Mouse (Mus musculus) embryonic facial prominence, embryonic 11.5 days (tissue): ENCODE measurements around the gene Rgl1. TPM values are rescaled to one million over a fixed set of nuclear protein-coding genes. Genes with fewer than 3 reads are reported as not detected.

Source experiments
- ATAC-seq: fragments of 200-750 bp; cut with Nextera tagmentation; replicated peaks from 2 replicates; pipeline ENCODE4 v1.8.0; 2017; ENCODE audit warnings: low read depth; ENCODE audit not compliant: insufficient number of reproducible peaks, low FRiP score, low TSS enrichment
- DNase-seq: peaks from one replicate; pipeline ENCODE4 v3.0.0-alpha.2; 2015; ENCODE audit warnings: low spot score
- H3K27ac ChIP-seq: fragments of 300-500 bp; sonication (generic); replicated peaks from 2 replicates; pipeline ENCODE4 v1.5.1; 2014; ENCODE audit warnings: mild to moderate bottlenecking, low read depth, low read length, control low read depth
- H3K27me3 ChIP-seq: fragments of 300-500 bp; sonication (generic); 2 replicates; pipeline ENCODE4 v1.6.1; 2014; ENCODE audit warnings: mild to moderate bottlenecking, low read length, moderate library complexity, mixed read lengths; ENCODE audit not compliant: control insufficient read depth, insufficient read depth
- H3K36me3 ChIP-seq: fragments of 300-500 bp; sonication (generic); replicated peaks from 2 replicates; pipeline ENCODE4 v1.6.1; 2014; ENCODE audit warnings: low read depth, mild to moderate bottlenecking, low read length, moderate library complexity, mixed read lengths; ENCODE audit not compliant: control insufficient read depth, insufficient read depth
- H3K4me1 ChIP-seq: fragments of 300-500 bp; sonication (generic); 2 replicates; pipeline ENCODE4 v1.6.1; 2014; ENCODE audit warnings: low read length, mixed read lengths; ENCODE audit not compliant: control insufficient read depth, insufficient read depth
- H3K4me2 ChIP-seq: fragments of 300-500 bp; sonication (generic); 2 replicates; pipeline ENCODE4 v1.6.1; 2014; ENCODE audit warnings: low read depth, mild to moderate bottlenecking, control low read depth, low read length, moderate library complexity
- H3K4me3 ChIP-seq: fragments of 300-500 bp; sonication (generic); 2 replicates; pipeline ENCODE4 v1.5.1; 2014; ENCODE audit warnings: low read depth, low read length, control low read depth
- H3K9ac ChIP-seq: fragments of 300-500 bp; sonication (generic); replicated peaks from 2 replicates; pipeline ENCODE4 v1.6.1; 2014; ENCODE audit warnings: mild to moderate bottlenecking, control low read depth, low read length
- H3K9me3 ChIP-seq: fragments of 300-500 bp; sonication (generic); replicated peaks from 2 replicates; pipeline ENCODE4 v1.6.1; 2016; ENCODE audit warnings: mild to moderate bottlenecking, low read length, inconsistent platforms, mixed read lengths; ENCODE audit not compliant: control insufficient read depth
- WGBS: fragments of 180-500 bp; shearing (Covaris S2); extraction: QIAGEN DNeasy Blood & Tissue Kit; methylation state at CpG from one replicate; pipeline ENCODE4 v1.1.7; 2014; 5-methylcytosine and 5-hydroxymethylcytosine counted together
- polyA plus RNA-seq: library from polyadenylated mRNA; unstranded; fragments of >200 nt; fragmentation: Nextera tagmentation; extraction: Ambion mirVana; gene quantifications from 2 replicates; pipeline ENCODE4 v1.2.1, GENCODE M21; 2014

Rgl1 gene
- polyA plus RNA-seq, 1 experiment from 2014 or later = 26.0 TPM

GRCm38 (mm10) chr1:152506175-152506574 lies 260.0 kb downstream of the Rgl1 start:
- H3K4me2 ChIP-seq = no peak overlapping the region
- no peaks in the 10 kb centered on the region for H3K36me3 ChIP-seq
- no peak overlapping the region for H3K27ac ChIP-seq
- no peaks in the 10 kb centered on the region for H3K27me3 ChIP-seq
- H3K4me3 ChIP-seq = no peak overlapping the region
- H3K4me1 ChIP-seq = no peaks in the 10 kb centered on the region
- no peak overlapping the region for H3K9ac ChIP-seq
- H3K9me3 ChIP-seq = no peaks in the 10 kb centered on the region
- no peak for DNase-seq
- no peak for ATAC-seq
- WGBS = 94% methylated on average over 5 of the region's 5 CpGs

DNA sequence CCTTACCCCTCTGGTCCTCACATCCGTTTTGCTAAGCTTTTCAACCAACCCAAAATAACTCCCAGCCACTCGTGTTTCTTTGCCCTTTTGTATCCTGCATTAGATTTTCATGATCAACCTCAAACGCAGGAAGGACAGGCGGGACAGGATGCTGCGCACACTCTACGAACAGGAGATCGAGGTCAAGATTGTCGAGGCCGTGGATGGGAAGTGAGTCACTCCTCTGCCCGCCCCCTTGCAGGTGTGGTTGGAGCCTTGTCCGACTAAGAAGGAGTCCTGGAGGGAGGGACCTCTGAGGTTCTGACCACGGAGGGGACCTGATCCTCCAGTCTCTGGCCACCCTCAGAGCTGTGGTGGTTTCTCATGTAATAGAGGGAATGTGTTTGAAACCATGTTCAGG lies 266.3 kb downstream of the Rgl1 start:
- Histone ChIP-seq H3K27ac (no peak overlapping the region), H3K4me2 (no peak overlapping the region), H3K27me3 (no peaks in the 10 kb centered on the region), H3K36me3 (no peaks in the 10 kb centered on the region), H3K4me1 (no peaks in the 10 kb centered on the region), H3K9me3 (no peaks in the 10 kb centered on the region), H3K4me3 (no peak overlapping the region), H3K9ac (no peak overlapping the region)
- ATAC-seq = no peak
- WGBS = 79% methylated on average over 12 of the region's 12 CpGs
- DNase-seq = no peak

- 28% methylated on average over 11 of the region's 11 CpGs for WGBS
- Histone ChIP-seq H3K27ac (peak overlapping the region; percentile 35; the same call in 1 of the 2 replicates), H3K9ac (peak overlapping the region; percentile 34), H3K4me2 (no peak overlapping the region), H3K27me3 (no peaks in the 10 kb centered on the region), H3K4me1 (no peaks in the 10 kb centered on the region), H3K36me3 (no peaks in the 10 kb centered on the region), H3K4me3 (no peak overlapping the region), H3K9me3 (no peaks in the 10 kb centered on the region)
- DNase-seq (peak; percentile 18), ATAC-seq (no peak)
Measured at GRCm38 (mm10) chr1:152497581-152497980, 268.6 kb downstream of the Rgl1 start.

DNA sequence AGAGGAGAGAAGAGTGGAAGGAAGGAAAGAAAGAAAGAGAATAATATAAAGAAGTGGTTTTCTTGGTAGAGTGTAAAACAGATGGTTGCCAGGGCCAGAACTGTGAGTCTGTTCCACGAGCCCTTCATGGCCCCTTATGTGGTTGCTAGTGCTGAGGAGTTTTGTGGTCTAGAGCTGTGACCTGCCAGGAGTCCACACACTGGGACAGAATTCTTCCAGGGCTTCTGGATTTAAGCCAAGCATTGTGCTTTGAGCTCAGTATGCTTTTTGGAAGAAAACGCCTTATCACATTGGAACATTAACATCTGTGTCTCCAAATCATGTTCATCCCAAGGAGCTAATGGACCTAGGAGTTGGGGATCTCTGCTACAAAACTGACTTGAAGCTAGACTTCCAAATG lies 269.3 kb downstream of the Rgl1 start:
- Histone ChIP-seq H3K27ac (no peak overlapping the region), H3K27me3 (no peaks in the 10 kb centered on the region), H3K36me3 (no peaks in the 10 kb centered on the region), H3K4me2 (no peak overlapping the region), H3K4me3 (no peak overlapping the region), H3K9me3 (no peaks in the 10 kb centered on the region), H3K9ac (no peak overlapping the region), H3K4me1 (no peaks in the 10 kb centered on the region)
- WGBS = 77% methylated on average over 2 of the region's 2 CpGs
- ATAC-seq (no peak), DNase-seq (no peak)

DNA sequence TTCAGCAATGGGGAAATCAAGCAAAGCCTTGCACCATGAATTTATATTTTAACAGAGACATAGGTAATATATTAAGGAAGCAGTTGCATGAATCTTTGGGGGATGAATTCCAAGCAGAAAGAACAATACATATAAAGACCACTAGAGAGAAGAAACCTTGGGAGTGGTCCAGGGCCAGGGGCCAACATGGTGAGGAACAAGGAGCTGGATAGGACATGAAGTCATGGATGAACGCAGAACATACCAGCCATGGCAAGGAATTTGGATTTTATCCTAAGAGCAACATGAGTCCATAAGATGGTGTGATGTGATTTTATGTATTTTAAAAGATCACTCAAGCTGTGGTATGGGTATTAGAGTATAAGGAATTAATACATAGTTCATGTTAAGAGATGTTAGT lies 273.9 kb downstream of the Rgl1 start:
- DNase-seq (no peak), ATAC-seq (no peak)
- Histone ChIP-seq H3K36me3 (no peaks in the 10 kb centered on the region), H3K9ac (no peak overlapping the region), H3K9me3 (no peaks in the 10 kb centered on the region), H3K4me2 (no peak overlapping the region), H3K27me3 (no peaks in the 10 kb centered on the region), H3K4me1 (no peaks in the 10 kb centered on the region), H3K27ac (no peak overlapping the region), H3K4me3 (no peak overlapping the region)
- 97% methylated on average over 1 of the region's 1 CpGs for WGBS

DNA sequence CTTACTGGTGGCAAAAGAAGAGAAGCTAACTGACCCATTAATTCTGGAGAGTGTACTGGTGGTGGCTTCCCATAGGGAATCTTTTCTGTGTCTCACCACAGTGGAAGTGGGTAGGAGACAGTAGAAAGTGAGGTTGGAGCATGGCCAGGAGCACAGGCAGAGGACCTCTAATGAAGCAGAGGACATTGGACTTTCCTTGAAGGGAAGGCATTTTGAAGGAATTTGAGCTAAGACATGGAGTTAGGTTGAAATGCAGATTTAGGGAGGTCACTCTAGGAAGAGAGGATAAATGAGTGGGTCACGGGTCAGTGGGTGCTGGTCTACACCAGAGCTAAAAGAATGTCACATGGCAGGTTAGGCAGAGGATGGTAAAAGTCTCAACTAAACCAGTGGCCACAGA lies 275.3 kb downstream of the Rgl1 start:
- H3K4me3 ChIP-seq = no peak overlapping the region
- WGBS = 82% methylated on average over 1 of the region's 1 CpGs
- no peak overlapping the region for H3K4me2 ChIP-seq
- no peaks in the 10 kb centered on the region for H3K9me3 ChIP-seq
- DNase-seq (no peak), ATAC-seq (no peak)
- no peaks in the 10 kb centered on the region for H3K27me3 ChIP-seq
- no peak overlapping the region for H3K9ac ChIP-seq
- no peak overlapping the region for H3K27ac ChIP-seq
- H3K36me3 ChIP-seq = no peaks in the 10 kb centered on the region
- H3K4me1 ChIP-seq = no peaks in the 10 kb centered on the region

DNA sequence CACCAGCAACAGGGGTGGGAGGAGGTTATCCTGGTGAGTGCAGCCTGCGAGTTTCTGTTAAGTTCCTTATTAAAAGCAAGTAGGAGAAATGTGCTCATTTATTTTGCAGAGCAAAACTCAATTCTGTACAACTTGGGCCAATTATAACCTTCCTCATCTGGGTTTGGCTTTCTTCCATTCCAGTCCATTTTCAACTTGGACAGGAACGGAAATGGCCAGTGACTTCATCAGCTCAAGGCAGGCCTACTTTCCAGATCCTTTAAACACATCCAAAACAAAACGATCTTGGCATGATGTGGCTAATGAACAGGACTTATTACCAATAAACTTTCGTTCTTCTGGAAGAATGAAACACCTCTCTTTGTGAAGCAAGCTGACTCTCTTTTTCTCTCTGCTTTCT lies 290.0 kb downstream of the Rgl1 start:
- no peak overlapping the region for H3K9ac ChIP-seq
- no peaks in the 10 kb centered on the region for H3K4me1 ChIP-seq
- H3K27me3 ChIP-seq = no peaks in the 10 kb centered on the region; the same call in 1 of the 2 replicates
- DNase-seq = no peak
- 86% methylated on average over 4 of the region's 4 CpGs for WGBS
- no peak overlapping the region for H3K27ac ChIP-seq
- no peak overlapping the region for H3K4me2 ChIP-seq
- H3K36me3 ChIP-seq = no peaks in the 10 kb centered on the region; the same call in 1 of the 2 replicates
- ATAC-seq = no peak
- H3K9me3 ChIP-seq = no peaks in the 10 kb centered on the region
- H3K4me3 ChIP-seq = no peak overlapping the region

DNA sequence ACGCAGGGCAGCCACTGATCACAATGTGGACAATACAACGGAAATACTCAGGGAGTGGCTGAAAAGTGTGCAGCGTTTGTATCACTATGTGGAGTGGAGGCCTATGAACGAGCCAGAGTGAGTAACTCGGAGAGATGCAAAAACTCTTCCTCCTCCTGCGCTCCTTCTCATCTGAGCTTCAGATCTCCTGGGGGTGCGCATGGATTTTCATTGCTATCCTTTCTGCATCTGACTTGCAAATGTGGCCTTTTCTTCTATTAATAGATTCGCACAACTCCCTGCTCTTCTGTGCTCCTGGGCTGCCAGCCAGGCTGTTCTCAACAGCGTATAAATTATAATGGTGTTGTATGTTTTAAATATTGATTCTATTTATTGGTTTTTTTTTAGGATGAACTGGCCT lies 297.7 kb downstream of the Rgl1 start:
- Histone ChIP-seq H3K4me3 (no peak overlapping the region), H3K27ac (no peak overlapping the region), H3K27me3 (no peaks in the 10 kb centered on the region), H3K4me2 (no peak overlapping the region), H3K9me3 (no peaks in the 10 kb centered on the region), H3K36me3 (no peaks in the 10 kb centered on the region), H3K9ac (no peak overlapping the region), H3K4me1 (no peaks in the 10 kb centered on the region)
- ATAC-seq (no peak), DNase-seq (no peak)
- 89% methylated on average over 9 of the region's 9 CpGs for WGBS
